Mouse (Mus musculus) WW6 (cell line): ENCODE data around the gene Atp7a.

Source experiments
- DNase-seq: peaks from one replicate; pipeline ENCODE4 v3.0.0-alpha.2; 2013; ENCODE audit warnings: low read depth, low spot score

The Atp7a gene

GRCm38 (mm10) chrX:106171106-106171852 is 144.2 kb downstream of the Atp7a start:
- DNase-seq, result no peak

DNA sequence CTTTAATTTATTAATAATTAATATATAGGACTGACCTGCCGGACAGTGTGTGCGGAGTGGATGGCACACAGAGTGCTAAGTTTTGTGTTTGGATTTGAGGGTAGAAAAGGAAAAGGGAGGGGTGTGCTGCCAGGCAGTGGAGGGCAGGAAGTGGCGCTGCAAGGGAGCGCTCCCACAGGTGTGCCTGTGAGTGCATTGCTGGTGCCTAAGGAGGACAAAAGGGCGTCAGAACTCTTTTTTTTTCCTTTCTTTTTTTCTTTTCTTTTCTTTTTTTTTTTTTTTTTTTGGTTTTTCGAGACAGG is 144.7 kb downstream of the Atp7a start:
- no peak for DNase-seq
